Mouse (Mus musculus): Measurements from ENCODE around the gene Tfap4.

DNA sequence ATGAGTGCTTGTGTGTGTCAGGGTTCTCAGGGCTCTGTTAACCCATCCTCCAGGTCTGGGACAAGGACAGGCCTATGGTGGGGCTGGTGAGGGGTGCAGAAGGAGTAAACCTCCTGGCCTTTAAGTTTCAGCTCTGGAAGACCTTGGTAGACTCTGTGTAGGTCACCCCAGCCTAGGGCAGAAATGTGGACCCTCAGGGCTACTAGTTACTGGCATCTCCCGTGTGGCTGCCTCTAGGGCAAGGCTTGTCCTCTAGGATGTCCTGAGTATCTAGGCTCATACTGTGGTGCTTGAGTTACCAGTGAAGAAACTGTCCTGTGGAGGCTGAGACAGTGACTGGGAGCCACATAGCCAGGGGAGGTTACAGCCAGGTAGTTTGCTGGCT is 43.8 kb upstream of the Tfap4 start:
- TF ChIP-seq CTCF (IDR thresholded peaks at IDR 0.05; ENCODE audit: control insufficient read depth, insufficient read depth, insufficient replicate concordance, low read depth, low read length) (no peak), POLR2A (IDR thresholded peaks at IDR 0.05; ENCODE audit: control insufficient read depth, low read depth, low read length) (no peak)
